Mouse (Mus musculus) cerebellum, adult 2 months (tissue): ENCODE measurements around the gene Myl3.

Experiments
- CTCF ChIP-seq: fragments of 200-500 bp; IDR thresholded peaks from 2 replicates; pipeline ENCODE4 v1.5.1; 2011; ENCODE audit warnings: low read depth, mild to moderate bottlenecking, control low read depth, low read length, moderate library complexity, borderline replicate concordance; ENCODE audit not compliant: insufficient read depth
- POLR2A ChIP-seq: fragments of 200-500 bp; IDR thresholded peaks from 2 replicates; pipeline ENCODE4 v1.6.1; 2011; ENCODE audit warnings: low read length, control low read depth, borderline replicate concordance; ENCODE audit not compliant: insufficient read depth

DNA sequence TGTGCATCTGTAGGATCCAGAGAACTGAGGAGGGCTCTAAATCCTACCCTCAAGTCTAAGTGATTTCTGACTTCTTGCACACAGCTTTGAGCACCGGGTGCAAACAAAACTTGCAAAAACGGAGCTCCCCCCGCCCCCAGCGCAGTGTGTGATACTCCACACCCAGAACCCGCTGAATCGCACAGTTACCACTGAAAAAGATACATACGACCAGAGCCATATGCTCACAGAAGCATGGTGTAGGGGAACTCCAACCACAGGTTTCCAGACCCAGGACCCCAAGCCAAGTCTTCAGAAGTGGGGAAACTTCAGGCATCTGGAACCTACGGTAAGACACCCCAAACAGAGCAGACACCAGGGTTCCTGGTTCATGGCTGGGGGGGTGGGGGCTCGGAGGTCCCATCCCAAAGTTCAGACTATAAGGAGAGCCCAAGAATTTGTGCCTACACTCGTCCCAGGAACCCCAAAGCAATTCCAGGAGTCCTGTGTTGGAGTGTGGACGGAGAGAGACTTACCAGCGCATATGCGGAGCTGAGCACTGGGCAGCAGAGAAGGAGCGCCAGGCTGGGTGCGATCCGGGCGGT lies at the start of gene Myl3:
- TF ChIP-seq CTCF = no peak
- TF ChIP-seq POLR2A = no peak
